Mouse (Mus musculus) left cerebral cortex, adult 11 months (tissue): ENCODE data around the gene Ccl6.

Experiments
- DNase-seq: peaks from one replicate; pipeline ENCODE4 v3.0.0; 2022; ENCODE audit warnings: low spot score

Ccl6 gene

DNA sequence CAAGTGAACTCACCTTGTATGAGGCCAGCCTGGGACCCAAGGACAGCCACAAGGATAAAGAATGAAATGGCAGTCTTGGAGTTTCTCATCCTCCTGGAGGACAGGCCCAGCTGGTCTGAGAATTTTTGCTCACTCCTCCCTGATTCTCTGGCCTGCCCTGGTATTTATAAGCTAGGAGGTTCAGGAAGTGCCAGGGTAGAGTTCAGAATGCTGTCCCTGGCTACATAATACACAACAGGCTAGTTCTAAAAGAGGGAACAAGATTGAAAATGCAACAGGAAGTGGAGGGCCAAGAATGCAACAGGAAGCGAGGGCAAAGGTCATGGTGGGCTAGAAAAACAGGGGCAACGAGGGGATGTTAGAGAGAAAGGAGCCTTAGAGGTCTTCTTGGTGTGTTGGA, at the start of gene Ccl6:
Ccl6 (minus strand) TSS at position 235 of the 400 bp plus-strand sequence.
- no peak for DNase-seq

DNA sequence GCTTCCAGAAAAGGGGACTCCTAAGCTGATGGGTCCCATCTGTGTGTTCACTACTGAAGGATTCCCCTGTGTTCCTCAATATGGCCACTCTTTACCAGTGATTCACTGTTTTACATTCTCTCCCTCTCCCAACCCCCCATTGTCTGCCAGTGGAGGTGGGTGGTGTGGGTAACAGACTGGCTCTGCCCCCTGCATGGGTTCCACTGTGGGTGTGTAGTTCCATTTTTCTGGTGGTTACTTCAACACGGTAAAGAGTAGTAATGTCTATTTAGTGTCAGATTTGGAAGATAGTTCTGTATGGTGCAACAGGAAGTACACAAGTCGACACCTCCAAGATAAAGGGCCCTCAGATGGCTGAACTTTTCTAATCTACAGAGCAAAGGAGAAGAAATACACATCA, 48.3 kb upstream of the Ccl6 start:
- DNase-seq = no peak

DNA sequence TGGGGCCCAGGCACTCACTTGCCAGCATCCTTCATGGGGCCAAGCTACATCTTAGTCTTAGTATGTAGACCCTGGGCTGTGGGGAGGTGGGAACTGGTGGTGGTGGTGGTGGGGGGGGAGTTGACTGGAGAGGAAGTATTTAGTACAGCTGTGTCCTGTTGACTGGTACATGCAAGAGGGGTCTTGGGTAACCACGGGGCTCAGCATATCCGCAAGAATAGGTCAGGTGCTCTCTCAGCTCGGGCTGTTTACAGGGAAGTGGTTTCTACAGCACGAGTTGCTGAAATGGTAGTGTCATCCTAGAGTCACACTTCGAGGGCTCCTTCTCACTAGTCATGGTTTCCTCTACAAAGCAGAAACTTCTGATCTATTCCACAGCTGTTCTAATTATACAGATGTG, 47.3 kb upstream of the Ccl6 start:
- no peak for DNase-seq

DNA sequence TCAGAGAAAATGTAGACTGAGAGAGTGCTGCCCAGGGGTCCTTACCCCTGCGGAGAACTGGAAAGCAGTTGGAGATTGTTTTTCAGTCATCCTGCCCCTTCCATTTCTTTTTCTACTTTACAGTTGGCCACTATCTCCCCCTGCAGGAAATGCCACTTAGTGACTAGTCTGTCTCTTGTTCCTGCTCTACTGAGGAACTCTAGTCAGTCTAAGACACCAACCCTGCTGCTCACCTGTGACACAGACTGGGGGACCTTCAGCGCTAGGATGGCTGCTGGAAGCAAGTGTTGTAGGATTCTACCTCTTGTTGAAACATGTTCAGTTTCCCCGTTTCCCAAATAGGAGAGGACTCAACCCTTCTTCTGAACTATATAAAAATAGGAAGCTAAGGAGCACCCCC, 46.6 kb upstream of the Ccl6 start:
- no peak for DNase-seq

DNA sequence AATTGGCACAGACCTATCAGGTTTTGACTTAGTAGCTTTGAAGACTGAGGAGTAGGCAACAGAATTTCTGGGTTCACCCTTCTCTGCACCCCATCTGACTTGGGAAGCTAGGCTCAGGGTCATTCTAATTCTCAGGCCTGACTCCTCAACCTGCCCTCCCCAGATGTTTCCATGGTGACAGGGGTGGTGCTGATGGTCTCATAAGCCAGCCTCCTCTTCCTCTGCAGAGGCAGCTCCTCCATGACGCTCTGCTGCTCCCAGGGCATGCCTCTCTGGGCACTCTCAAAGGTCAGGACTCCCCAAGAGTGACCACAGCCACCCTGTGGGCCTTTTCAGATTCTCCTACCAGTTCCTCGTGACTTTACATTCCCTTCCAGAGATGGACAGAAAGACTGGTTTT, 46.0 kb upstream of the Ccl6 start:
- no peak for DNase-seq

DNA sequence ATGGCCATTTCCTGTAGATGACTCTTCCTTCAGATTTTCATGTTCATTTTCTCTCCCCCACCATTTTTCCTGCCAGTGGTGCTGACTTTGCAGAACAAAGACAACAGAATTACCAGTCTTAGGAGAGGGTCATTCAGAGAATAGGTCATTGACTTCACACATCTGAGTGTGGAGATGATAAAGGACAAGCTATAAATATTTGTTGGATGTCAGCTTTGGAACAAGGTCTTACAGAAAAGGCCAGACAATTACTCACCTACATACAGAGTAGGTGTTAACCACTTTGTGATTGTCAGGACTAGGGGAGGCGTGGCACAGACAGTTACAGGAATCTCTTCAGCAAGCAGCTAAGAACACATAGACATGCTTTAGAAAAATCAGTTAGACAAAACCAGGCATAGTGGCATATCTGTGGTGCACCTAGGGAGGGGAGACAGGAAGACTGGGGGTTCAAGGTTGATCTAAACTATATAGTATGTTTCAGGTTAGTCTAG, 43.9 kb upstream of the Ccl6 start:
- no peak for DNase-seq

DNA sequence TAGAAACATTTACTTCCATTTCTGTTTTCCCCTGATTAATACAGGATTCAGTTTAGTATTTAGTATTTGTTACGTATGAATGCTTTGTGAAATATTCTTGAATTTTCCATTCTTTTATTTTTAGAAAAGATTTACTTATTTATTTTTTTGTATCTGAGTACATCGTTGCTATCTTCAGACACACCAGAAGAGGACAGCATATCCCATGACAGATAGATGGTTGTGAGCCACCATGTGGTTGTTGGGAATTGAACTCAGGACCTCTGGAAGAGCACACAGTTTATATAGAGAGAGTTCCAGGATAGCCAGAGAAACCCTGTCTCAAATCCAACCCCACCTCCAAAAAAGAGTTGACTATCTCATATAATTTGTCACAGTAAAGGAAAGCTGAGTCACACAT, 42.0 kb upstream of the Ccl6 start:
- no peak for DNase-seq

DNA sequence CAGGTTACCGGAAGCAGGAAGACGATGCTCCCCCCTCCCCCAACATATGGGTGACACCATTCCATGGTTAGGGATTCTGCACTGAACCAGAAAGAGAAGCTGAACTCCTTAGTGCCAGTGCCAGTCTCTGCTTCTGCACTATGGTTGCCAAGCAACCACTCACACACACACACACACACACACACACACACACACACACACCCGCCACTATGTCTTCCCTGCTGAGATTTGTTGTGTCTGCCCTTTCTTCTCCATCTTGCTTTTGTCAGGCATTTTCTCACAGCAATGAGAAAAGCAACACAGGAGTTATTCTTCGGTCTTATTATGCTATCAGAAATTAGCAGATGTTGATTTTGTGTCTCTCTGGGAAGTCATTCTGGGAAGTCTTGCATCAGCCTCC, 41.5 kb upstream of the Ccl6 start:
- no peak for DNase-seq

DNA sequence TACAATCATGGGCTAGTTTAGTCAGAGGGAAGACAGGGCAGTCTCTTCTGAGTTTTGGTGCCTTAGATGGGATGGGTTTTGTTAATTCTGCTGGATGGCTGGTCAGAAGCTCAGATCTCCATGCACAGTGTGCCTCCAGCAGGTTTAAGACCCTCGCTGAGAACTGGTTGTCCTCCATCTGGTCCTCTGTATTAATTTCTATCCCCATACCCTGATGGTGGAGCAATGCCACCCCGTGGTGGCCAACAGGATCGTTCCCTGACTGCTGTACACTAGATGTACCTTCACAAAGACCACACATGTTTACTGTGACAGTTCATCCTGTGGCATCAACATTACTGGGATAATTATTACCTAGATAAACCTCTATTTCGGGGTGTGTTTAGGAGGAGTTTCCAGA, 39.9 kb upstream of the Ccl6 start:
- DNase-seq = no peak

DNA sequence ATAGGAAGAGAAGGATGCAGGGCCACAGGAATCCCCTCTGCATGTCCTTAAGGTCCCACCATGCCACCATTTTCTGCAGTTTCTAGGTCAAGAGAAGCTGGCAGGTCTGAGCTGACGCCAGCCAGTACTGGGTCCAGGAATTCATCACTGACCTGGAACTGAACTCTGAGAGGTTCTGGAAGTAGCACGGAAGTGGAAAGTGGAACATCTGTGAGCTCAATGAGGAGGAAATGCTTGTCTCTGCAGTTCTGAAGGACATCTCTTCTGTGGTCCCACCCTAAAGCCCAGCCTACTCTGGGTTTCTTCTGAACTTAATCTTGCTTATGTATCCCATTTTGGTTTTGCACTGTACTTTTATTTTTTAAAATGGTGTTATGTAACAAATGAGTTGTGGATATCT, 38.2 kb upstream of the Ccl6 start:
- no peak for DNase-seq

DNA sequence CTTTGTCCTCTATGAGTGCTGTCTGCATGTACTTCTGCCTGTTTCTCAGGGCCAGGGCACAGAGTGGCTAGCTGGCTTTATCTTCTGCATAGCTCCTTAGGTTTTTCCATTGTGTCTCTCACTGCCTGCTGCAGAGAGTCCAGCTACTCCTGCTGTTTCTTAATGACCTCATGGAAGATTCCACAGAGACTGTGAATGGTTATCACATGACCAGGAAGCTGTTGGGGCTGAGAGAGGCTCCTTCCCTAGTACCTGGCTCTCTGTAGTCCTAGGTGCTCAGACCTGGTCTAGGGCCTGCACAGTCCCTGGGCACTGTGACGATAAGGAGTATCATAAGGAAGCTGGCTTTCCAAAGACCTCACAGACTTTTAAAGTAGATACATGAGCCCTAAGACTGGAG, 37.7 kb upstream of the Ccl6 start:
- no peak for DNase-seq

DNA sequence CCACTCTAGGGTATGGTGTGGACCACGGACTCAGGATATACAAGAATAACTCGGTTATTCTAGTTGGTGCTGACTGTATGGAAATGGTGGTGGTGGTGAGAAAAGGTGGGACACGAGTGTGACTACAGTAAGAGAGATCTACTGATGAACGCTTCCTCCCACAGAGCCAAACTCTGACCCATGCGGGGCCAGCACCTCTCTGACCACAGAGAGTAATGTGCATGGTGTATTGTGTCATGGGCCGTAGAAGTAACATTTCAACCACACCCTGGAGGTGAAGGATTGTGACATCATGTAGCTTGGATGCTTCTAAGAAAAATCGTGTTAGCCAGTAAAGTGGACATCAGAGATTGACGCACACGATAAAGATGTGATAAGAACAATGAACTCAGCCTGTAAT, 35.9 kb upstream of the Ccl6 start:
- no peak for DNase-seq

DNA sequence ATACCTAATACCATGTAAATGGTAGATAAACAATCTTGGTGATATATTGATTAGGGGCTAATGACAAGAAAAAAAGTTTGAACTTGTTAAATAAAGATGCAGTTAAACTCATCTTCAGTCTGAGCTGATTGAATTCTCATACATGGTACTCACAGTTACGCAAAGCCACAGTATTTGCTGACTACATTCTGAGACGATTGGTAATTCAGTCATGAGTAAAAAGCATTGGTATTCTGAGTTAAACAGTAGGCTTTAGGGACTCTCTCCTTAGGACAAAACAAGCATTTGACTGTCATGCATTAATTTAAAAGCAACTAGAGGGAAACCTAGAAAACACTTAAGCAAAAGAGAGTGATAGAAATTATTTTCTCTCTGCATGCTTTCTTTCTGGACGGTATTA, 30.7 kb upstream of the Ccl6 start:
- DNase-seq = no peak

DNA sequence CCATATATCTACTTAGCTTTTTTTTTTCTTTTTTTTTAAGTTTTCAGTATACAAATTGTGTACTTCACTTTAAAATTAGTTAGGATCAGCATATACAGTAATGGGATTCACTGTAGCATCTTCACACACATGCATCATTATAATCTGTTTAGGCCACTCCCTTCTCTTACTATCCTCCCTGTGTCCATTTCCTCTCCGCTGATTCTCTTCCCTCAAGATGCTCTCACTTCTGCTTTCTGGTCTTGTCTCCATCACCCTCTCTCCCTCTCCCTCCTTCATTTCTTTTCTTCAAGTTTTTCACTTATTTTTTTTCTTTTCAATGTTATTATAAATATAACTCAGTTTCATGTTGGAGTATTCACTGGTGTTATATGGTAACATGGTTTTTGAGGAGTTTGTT, 26.1 kb upstream of the Ccl6 start:
- DNase-seq = no peak

DNA sequence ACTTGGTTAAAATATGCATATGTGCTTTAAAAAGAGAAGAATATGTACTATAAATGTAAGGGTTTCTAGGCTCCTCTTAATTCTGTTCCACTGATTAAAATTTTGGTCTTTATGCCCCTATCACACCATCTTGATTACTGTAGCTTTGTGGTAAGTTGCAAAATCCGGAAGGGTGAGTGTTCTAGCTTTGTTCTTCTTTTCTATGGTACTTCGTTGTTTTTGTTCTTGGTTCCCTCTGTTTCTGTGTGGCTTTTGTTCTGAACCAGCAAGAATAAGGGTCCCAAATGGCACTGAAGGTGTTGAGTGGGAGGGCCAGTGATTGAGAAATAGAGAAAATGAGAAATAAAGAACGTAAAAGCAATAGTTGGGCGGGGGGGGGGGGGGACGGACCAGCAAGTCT, 25.4 kb upstream of the Ccl6 start:
- DNase-seq = no peak

DNA sequence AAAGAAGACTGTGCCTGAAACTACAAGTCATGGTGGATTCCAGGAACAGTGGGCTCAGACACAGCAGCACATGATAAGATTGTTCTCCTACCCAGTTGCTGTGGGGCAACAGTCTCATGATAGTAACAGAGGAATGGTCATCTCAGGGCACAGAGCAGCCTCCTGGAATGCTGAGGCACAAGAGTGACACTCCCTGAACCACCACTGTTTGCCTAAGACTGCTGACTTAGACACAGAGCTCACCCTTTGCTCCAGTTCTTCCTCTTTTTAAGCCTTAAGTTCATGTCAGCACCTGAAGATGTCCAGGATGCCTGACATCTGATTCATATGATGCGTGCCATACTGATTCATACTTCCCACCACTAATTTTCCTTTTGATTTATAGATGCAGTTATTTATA, 23.7 kb upstream of the Ccl6 start:
- DNase-seq = no peak

DNA sequence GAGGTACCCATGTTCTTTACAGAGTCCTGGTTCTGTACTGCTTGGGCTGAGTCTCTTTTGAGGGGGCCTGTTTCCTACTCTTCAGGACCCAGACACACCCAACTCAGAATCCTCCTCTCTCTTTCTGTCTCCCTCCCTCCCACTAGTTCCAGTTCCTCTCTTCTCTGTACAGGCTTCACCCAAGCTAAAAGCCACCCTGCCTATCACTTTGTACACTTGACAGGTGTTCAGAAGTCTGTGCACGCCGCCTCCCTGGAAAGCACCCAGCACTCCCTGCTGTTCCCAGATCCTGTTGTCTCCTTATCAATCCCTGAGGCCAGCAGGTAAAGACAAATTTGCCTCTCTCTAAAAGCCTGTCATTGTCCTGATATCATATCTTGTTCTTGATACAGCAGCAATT, 18.0 kb upstream of the Ccl6 start:
- DNase-seq = no peak

DNA sequence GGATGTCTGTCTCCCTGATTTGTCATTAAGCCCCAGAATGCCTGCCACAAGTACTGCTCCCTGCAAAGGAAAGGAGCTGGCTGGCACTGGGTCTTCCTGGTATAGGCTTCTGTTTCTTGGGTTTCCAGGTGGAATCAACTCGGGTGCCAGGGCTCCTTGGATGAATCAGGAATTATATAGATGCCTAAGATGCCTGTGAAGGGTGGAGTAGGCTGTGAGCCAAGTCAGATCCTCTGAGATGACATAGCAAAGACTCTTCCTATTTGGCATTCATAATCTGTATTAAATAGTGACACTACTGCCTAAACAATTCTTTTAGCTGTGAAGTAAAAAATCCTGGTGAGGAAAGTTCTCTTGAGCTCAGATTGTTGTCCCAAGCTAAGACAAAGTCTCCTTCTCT, 13.5 kb upstream of the Ccl6 start:
- DNase-seq = no peak

DNA sequence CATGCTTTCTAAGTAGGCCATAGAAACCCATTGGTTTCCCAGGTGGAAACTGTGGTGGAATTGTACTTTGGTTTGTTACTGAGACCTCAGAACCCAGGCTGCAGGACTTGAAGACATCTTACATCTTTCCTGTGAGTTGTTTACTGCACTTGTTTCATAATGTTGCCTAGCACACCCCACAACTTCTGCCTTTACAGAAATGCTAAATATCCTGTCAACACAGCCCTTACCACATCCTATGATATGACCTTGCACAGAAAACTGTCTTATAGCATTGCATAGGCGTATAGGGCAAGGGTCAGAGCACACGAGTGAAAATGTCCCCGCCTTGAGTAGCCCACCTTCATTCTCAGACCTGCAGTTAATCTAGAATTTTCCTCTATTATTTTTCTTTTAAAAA, 12.6 kb upstream of the Ccl6 start:
- no peak for DNase-seq

DNA sequence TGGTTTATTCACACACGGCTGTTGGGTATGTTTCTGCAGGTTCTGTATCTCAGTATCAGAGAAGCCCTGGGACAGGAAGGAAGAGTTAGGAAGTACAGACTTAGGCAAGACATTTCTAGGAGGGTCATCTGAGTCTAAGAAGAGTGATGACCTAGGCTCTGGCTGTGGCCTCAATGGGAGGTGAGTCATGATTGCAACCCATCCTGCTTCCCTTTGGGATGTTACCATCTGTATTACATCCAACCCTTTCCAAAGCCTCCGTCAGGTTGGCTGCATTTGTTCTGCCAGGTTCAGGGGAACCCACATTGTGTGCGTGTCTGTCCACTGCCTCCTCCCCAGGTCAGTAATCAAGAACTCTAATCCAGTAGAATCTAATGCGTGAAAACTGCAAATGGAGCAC, 11.8 kb upstream of the Ccl6 start:
- DNase-seq = no peak

DNA sequence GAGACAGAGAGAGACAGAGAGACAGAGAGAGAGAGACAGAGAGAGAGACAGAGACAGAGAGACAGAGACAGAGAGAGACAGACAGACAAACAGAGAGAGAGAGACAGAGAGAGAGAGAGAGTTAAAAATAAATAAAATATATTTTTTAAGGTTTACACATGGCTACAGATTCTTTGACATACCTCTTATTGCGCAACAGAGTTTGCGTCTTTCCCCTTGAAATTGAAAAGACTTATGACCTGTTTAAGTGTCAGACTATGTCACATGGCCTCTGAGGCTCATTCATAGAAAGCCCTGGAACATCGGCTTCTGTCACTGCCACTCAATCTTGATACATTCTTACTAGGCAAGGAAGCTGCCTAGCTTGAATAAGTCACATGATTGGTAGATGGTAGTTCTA, 10.5 kb upstream of the Ccl6 start:
- DNase-seq = no peak

DNA sequence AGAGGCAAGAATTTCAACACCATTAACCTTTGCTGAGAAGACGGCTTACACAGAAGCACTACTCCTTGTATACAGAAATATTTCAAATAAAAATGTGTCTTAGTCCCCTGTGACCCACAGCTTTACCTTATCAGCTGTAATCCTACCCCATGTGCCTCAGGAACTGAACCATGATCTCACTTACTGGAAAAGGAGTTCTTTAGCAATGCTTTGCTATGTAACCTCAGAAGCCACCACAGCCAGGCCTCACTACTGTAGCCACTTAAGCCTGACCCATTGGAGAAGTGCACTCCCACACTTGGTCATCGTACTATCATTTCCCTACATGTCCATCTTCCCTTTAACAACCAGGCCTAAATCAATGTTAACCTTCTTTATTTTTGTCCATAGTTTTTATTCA, 7.7 kb upstream of the Ccl6 start:
- DNase-seq = no peak

DNA sequence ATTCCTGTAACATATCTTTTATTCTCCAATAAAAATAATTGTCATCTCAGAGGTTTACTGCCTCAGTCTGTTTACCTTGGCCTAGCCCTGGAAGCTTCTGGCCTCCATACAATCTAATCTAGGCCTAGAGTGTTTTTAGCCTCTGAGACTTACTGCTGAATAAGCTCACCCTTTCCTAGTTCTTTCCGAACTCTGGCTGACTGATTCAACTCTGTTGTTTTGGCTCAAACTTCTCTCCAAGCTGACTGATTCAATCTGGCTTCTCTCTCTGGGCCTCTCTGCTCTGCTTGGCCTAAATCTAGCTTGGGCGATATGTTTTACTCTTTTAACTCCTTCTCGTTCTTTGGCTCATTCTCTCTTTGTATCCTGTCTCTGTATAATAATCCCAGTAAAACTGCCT, 6.1 kb upstream of the Ccl6 start:
- no peak for DNase-seq

DNA sequence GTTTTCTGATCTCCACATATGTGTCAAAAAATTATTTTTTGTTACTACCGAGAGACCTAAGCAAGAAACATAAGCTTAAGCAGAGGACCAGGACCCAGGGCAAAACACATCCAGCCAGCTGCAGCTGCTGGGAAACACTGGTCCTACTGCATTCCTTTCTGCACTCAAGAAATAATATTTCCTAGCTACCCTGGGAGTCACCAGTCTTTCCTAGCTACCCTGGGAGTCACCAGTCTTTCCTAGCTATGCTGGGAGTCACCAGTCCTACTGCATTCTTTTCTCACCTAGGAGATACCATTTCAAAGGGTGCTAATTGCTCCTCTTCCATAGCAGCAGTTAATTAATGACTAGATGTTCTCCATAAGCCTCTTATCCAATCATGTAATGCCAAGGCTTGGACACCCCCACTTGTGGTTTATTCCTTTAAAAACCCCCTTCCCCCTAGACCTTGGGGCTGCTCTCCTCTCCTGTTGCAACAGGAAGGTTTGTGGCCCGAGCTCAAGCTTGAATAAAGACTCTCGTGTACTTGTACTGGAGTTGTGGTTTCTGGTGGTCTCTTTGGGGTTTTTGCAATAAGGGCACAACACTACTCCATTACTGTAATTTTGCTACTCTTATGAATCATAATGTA, 5.4 kb upstream of the Ccl6 start:
- DNase-seq = no peak

DNA sequence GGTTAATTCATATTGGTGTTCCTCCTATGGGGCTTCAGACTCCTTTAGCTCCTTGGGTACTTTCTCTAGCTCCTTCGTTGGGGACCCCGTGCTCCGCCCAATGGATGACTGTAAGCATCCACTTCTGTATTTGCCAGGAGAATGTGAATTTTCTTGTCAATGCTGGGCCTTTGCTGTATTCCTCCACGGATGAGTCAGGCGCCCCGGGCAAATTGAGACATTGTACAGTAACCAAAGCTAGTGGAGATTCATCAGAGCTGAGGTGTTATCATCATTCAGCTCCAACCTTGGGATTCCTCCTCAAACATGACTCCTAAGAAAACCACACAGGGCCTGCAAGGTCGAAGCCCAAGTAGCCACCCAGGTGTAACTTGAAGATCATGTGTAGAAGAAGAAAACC, 4.9 kb upstream of the Ccl6 start:
- DNase-seq = no peak
